Mouse (Mus musculus): ENCODE data around the gene Tlk2. TPM values are rescaled to one million over a fixed set of nuclear protein-coding genes. Genes with fewer than 3 reads are reported as not detected.

Tlk2 gene
- polyA plus RNA-seq, 1 experiment from 2014 or later = 23.0 TPM

DNA sequence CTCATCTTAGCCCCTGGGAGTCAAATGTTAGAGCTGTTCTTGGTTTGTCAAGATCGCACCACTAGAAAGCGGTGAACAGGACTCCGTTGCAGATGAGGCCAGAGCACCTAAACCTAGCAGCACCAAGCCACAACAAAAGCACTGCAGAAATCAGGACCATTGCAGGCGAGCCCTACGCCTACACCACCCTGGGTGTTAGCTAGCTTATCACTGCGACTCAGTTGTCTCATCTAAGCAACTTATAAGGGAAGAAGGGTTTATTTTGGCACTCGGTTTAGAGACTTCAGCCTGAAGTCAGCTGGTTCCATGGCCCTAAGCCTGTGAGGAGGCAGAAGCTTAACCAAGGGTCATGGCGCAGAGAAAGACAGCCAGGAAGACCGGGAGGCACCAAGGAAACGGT lies 117.5 kb downstream of the Tlk2 start:
- Histone ChIP-seq H3K9me3 (ENCODE audit: control insufficient read depth, low read length) (no peaks in the 10 kb centered on the region), H3K4me1 (replicated peaks; ENCODE audit: control insufficient read depth, insufficient read depth, low read length) (peaks cover 24% of the 10 kb centered on the region), H3K27me3 (replicated peaks; ENCODE audit: control insufficient read depth, insufficient read depth, low read length) (no peaks in the 10 kb centered on the region), H3K4me3 (ENCODE audit: low read depth, low read length) (no peak overlapping the region), H3K4me2 (ENCODE audit: low read length) (no peak overlapping the region), H3K36me3 (ENCODE audit: control insufficient read depth, insufficient read depth, low read length) (no peaks in the 10 kb centered on the region), H3K27ac (ENCODE audit: low read depth) (no peak overlapping the region), H3K9ac (ENCODE audit: low read length) (no peak overlapping the region)
- no peak for DNase-seq (ENCODE audit: low spot score)
- 91% methylated on average over 10 of the region's 10 CpGs for WGBS
- no peak for ATAC-seq (replicated peaks; ENCODE audit: low FRiP score, low TSS enrichment, low read depth)

- 94% methylated on average over 7 of the region's 7 CpGs for WGBS
- no peak overlapping the region for H3K4me2 ChIP-seq (ENCODE audit: low read length)
- no peak overlapping the region for H3K27ac ChIP-seq (ENCODE audit: low read depth)
- no peak overlapping the region for H3K4me3 ChIP-seq (ENCODE audit: low read depth, low read length)
- H3K36me3 ChIP-seq (ENCODE audit: control insufficient read depth, insufficient read depth, low read length) = no peaks in the 10 kb centered on the region; the same call in 1 of the 2 replicates
- no peaks in the 10 kb centered on the region for H3K27me3 ChIP-seq (replicated peaks; ENCODE audit: control insufficient read depth, insufficient read depth, low read length)
- DNase-seq (ENCODE audit: low spot score) = no peak
- no peaks in the 10 kb centered on the region for H3K9me3 ChIP-seq (ENCODE audit: control insufficient read depth, low read length)
- no peak overlapping the region for H3K9ac ChIP-seq (ENCODE audit: low read length)
- no peak for ATAC-seq (replicated peaks; ENCODE audit: low FRiP score, low TSS enrichment, low read depth)
- peaks cover 27% of the 10 kb centered on the region for H3K4me1 ChIP-seq (replicated peaks; ENCODE audit: control insufficient read depth, insufficient read depth, low read length)
Observed at GRCm38 (mm10) chr11:105310197-105310596, 131.6 kb downstream of the Tlk2 start.

GRCm38 (mm10) chr11:105311291-105311975 lies 132.8 kb downstream of the Tlk2 start:
- DNase-seq (ENCODE audit: low spot score) (no peak), ATAC-seq (replicated peaks; ENCODE audit: low FRiP score, low TSS enrichment, low read depth) (no peak)
- H3K4me3 ChIP-seq (ENCODE audit: low read depth, low read length) = no peak overlapping the region
- H3K27ac ChIP-seq (ENCODE audit: low read depth) = no peak overlapping the region
- H3K36me3 ChIP-seq (ENCODE audit: control insufficient read depth, insufficient read depth, low read length) = no peaks in the 10 kb centered on the region; the same call in 1 of the 2 replicates
- no peak overlapping the region for H3K9ac ChIP-seq (ENCODE audit: low read length)
- H3K9me3 ChIP-seq (ENCODE audit: control insufficient read depth, low read length) = no peaks in the 10 kb centered on the region
- peaks cover 27% of the 10 kb centered on the region for H3K4me1 ChIP-seq (replicated peaks; ENCODE audit: control insufficient read depth, insufficient read depth, low read length)
- 70% methylated on average over 24 of the region's 24 CpGs for WGBS
- H3K27me3 ChIP-seq (replicated peaks; ENCODE audit: control insufficient read depth, insufficient read depth, low read length) = no peaks in the 10 kb centered on the region
- H3K4me2 ChIP-seq (ENCODE audit: low read length) = no peak overlapping the region

DNA sequence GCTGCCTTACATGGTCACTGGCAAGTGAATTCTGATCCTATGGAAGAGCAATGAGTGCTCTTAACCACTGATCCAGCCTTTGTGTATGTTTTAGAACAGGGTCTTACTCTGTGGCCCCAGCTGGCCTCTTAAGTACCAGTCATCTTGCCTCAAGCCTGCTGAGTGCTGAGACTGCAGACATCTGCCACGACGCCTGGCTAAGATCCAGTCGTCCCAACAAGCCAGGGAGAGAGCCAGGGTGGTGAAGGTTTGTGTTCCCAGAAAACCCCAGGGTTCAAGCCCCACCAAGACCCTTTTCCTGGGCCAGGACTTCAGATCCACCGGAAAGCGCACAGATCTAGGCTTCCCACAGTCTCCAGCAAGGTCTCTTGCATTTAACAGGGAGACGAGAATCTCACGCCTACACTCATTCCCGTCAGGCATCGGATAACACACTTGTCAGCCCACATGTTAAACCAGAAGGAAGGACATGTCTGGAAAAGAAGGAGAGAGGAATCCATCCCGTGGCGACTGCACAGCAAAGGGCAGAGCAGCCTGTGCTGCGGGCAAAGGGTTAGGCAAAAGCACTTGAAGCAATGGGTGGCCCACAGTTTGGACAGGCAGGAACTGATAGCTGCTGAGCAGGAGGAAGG lies 133.8 kb downstream of the Tlk2 start:
- no peaks in the 10 kb centered on the region; the same call in 1 of the 2 replicates for H3K36me3 ChIP-seq (ENCODE audit: control insufficient read depth, insufficient read depth, low read length)
- H3K9me3 ChIP-seq (ENCODE audit: control insufficient read depth, low read length) = no peaks in the 10 kb centered on the region
- no peak overlapping the region for H3K9ac ChIP-seq (ENCODE audit: low read length)
- peaks cover 27% of the 10 kb centered on the region for H3K4me1 ChIP-seq (replicated peaks; ENCODE audit: control insufficient read depth, insufficient read depth, low read length)
- H3K27me3 ChIP-seq (replicated peaks; ENCODE audit: control insufficient read depth, insufficient read depth, low read length) = no peaks in the 10 kb centered on the region
- WGBS = 42% methylated on average over 12 of the region's 12 CpGs
- no peak overlapping the region for H3K4me3 ChIP-seq (ENCODE audit: low read depth, low read length)
- no peak overlapping the region for H3K4me2 ChIP-seq (ENCODE audit: low read length)
- DNase-seq (ENCODE audit: low spot score) (no peak), ATAC-seq (replicated peaks; ENCODE audit: low FRiP score, low TSS enrichment, low read depth) (no peak)
- H3K27ac ChIP-seq (ENCODE audit: low read depth) = no peak overlapping the region; the same call in 1 of the 2 replicates

DNA sequence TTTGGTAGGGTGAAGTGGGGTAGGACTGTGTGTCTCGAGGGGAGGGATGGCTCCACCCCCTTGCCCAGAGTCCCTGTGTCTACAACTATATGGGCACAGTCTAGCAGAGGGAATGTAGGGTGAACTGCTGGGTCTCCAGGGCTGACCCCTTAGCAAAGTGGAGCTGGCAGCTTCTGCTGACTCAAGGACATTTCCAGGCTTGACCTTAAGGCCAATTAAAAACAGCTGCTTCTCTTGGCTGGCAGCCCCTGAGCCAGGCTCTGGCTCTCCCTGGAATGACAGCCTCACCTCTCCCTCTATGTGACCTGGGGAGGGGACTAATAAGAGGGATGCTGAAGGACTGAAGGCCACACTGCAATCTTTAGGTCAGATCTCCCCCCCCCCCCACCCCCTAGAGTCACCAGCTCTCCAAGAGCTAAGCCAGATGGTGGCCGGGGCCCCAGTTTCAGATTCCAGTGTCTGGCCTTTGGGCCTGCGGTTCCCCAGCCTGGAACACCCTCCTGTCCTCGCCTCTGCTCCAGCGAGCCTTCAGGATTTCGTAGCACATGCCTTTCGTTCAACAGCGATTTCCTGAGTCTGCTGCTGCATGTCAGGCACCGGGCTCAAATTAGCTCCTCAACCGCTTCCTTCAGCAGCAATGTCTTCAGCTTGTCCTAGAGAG lies 134.5 kb downstream of the Tlk2 start:
- H3K4me1 ChIP-seq (replicated peaks; ENCODE audit: control insufficient read depth, insufficient read depth, low read length) = peaks cover 27% of the 10 kb centered on the region
- no peaks in the 10 kb centered on the region; the same call in 1 of the 2 replicates for H3K36me3 ChIP-seq (ENCODE audit: control insufficient read depth, insufficient read depth, low read length)
- H3K9me3 ChIP-seq (ENCODE audit: control insufficient read depth, low read length) = no peaks in the 10 kb centered on the region
- DNase-seq (ENCODE audit: low spot score) (no peak), ATAC-seq (replicated peaks; ENCODE audit: low FRiP score, low TSS enrichment, low read depth) (no peak)
- 36% methylated on average over 10 of the region's 10 CpGs for WGBS
- H3K4me2 ChIP-seq (ENCODE audit: low read length) = no peak overlapping the region
- H3K9ac ChIP-seq (ENCODE audit: low read length) = no peak overlapping the region
- H3K4me3 ChIP-seq (ENCODE audit: low read depth, low read length) = no peak overlapping the region
- H3K27me3 ChIP-seq (replicated peaks; ENCODE audit: control insufficient read depth, insufficient read depth, low read length) = no peaks in the 10 kb centered on the region
- H3K27ac ChIP-seq (ENCODE audit: low read depth) = no peak overlapping the region; the same call in 1 of the 2 replicates

DNA sequence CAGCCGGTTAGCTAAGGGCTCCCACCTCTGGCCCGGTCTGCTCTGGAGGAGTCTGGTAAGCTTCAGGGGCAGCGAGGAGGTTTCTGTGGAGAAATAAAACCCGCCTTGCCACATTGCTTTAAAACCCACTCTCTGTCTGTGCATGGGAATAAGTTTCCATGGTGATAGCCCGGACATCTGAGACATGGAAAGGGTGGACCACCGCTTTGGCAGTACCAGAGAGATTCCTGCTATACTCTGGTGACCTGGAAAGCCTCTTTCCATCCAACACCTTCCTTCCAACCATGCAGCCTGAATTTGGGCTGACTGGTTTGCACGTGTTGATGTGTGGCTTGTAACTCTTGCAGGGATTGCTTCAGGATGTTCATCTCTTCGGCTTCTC lies 135.0 kb downstream of the Tlk2 start:
- 52% methylated on average over 8 of the region's 8 CpGs for WGBS
- H3K9me3 ChIP-seq (ENCODE audit: control insufficient read depth, low read length) = no peaks in the 10 kb centered on the region
- H3K4me3 ChIP-seq (ENCODE audit: low read depth, low read length) = no peak overlapping the region
- no peak overlapping the region for H3K4me2 ChIP-seq (ENCODE audit: low read length)
- ATAC-seq (replicated peaks; ENCODE audit: low FRiP score, low TSS enrichment, low read depth) (no peak), DNase-seq (ENCODE audit: low spot score) (no peak)
- peaks cover 26% of the 10 kb centered on the region for H3K4me1 ChIP-seq (replicated peaks; ENCODE audit: control insufficient read depth, insufficient read depth, low read length)
- H3K27me3 ChIP-seq (replicated peaks; ENCODE audit: control insufficient read depth, insufficient read depth, low read length) = no peaks in the 10 kb centered on the region
- no peak overlapping the region for H3K9ac ChIP-seq (ENCODE audit: low read length)
- no peaks in the 10 kb centered on the region; the same call in 1 of the 2 replicates for H3K36me3 ChIP-seq (ENCODE audit: control insufficient read depth, insufficient read depth, low read length)
- H3K27ac ChIP-seq (ENCODE audit: low read depth) = no peak overlapping the region; the same call in 1 of the 2 replicates

DNA sequence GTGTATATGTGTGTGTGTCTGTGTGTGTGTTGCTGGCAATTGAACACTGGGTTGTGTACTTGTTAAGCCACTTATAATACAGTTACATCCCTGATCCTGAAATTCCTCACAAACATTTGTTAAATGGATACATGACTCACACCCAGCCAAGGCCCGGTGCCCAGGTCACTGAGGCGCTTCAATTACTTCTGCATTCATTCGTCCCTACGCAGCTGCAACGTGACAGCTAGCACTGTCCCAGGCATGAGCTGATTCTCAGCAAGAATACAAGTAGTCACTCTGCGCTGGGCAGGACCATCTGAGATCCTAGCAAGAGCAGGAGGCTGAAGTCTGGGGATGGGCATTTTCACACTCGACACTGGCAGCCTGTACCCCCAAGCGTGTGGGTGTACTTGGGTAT lies 136.7 kb downstream of the Tlk2 start:
- H3K9ac ChIP-seq (ENCODE audit: low read length) = no peak overlapping the region
- DNase-seq (ENCODE audit: low spot score) (no peak), ATAC-seq (replicated peaks; ENCODE audit: low FRiP score, low TSS enrichment, low read depth) (no peak)
- H3K4me1 ChIP-seq (replicated peaks; ENCODE audit: control insufficient read depth, insufficient read depth, low read length) = peaks cover 24% of the 10 kb centered on the region
- H3K27ac ChIP-seq (ENCODE audit: low read depth) = no peak overlapping the region
- H3K4me3 ChIP-seq (ENCODE audit: low read depth, low read length) = no peak overlapping the region
- H3K36me3 ChIP-seq (ENCODE audit: control insufficient read depth, insufficient read depth, low read length) = no peaks in the 10 kb centered on the region; the same call in 1 of the 2 replicates
- H3K27me3 ChIP-seq (replicated peaks; ENCODE audit: control insufficient read depth, insufficient read depth, low read length) = no peaks in the 10 kb centered on the region
- no peaks in the 10 kb centered on the region for H3K9me3 ChIP-seq (ENCODE audit: control insufficient read depth, low read length)
- H3K4me2 ChIP-seq (ENCODE audit: low read length) = no peak overlapping the region
- WGBS = 88% methylated on average over 8 of the region's 8 CpGs

- no peaks in the 10 kb centered on the region; the same call in 1 of the 2 replicates for H3K36me3 ChIP-seq (ENCODE audit: control insufficient read depth, insufficient read depth, low read length)
- 94% methylated on average over 4 of the region's 4 CpGs for WGBS
- H3K9me3 ChIP-seq (ENCODE audit: control insufficient read depth, low read length) = no peaks in the 10 kb centered on the region
- no peak overlapping the region for H3K4me2 ChIP-seq (ENCODE audit: low read length)
- ATAC-seq (replicated peaks; ENCODE audit: low FRiP score, low TSS enrichment, low read depth) (no peak), DNase-seq (ENCODE audit: low spot score) (no peak)
- no peak overlapping the region for H3K4me3 ChIP-seq (ENCODE audit: low read depth, low read length)
- no peak overlapping the region for H3K27ac ChIP-seq (ENCODE audit: low read depth)
- H3K9ac ChIP-seq (ENCODE audit: low read length) = no peak overlapping the region
- no peaks in the 10 kb centered on the region for H3K27me3 ChIP-seq (replicated peaks; ENCODE audit: control insufficient read depth, insufficient read depth, low read length)
- H3K4me1 ChIP-seq (replicated peaks; ENCODE audit: control insufficient read depth, insufficient read depth, low read length) = peaks cover 24% of the 10 kb centered on the region
Observed at GRCm38 (mm10) chr11:105316121-105316520, 137.5 kb downstream of the Tlk2 start.
